ENCODE assay signal across 23 mouse cellular contexts in the genomic region with DNA sequence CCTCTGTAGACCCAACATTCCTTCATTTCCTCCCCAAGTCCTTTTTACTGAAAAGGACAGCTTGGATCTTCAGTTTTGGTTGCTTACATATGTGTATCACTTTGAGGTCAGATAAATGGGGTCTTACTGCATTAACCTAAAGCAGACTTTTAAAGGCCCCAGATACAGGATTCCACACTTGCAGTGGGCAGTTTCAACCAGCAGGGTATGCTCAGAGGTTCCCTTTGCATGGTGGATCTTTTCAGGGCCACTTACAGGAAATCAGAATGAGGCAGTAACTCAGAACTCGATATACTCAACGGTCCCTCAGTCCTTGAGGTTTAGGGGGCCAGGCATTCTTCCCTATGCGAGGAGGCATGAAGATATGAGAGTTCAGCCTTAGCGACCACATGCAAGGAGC.
DNase-seq lines count a peak whose midpoint lies in the region; ATAC-seq and TF ChIP-seq lines count a peak whose summit lies in the region.
"Had no signal": no experiment of that assay in that cellular context is flagged by ENCODE, and none has a peak within 500 bp of the region (broad histone marks: within the 10 kb centered on the region; RNA-seq: fewer than 3 reads in every experiment).

No protein-coding gene starts in this region.

- no peak for DNase-seq in heart, postnatal 0 days (ENCODE audit: low spot score)
- DNase-seq in lung, postnatal 0 days (ENCODE audit: low spot score) = no peak
- no peak for DNase-seq in lung, adult 2 months
- DNase-seq in brain, embryonic 14.5 days (ENCODE audit: low read depth) = no peak
- DNase-seq in stomach, postnatal 0 days (ENCODE audit: low spot score) = no peak
- no peak for DNase-seq in cerebellum, adult 9-10 months
- DNase-seq: B cell, adult 2 months; cerebellum, adult 9-11 months; heart, postnatal 36 days; kidney, adult 2 months; kidney, postnatal 14 days; midbrain, embryonic 14.5 days; right cerebral cortex, postnatal 25 days had no signal

- WGBS in heart, postnatal 0 days = 69% methylated on average over 4 of the region's 4 CpGs
- WGBS in heart, embryonic 12.5 days = 68% methylated on average over 4 of the region's 4 CpGs
- 66% methylated on average over 4 of the region's 4 CpGs for WGBS in lung, postnatal 0 days
- WGBS in lung, adult 2 months = 78% methylated on average over 4 of the region's 4 CpGs
- 82% methylated on average over 4 of the region's 4 CpGs for WGBS in stomach, postnatal 0 days

- no peak overlapping the region for H3K4me3 ChIP-seq in heart, postnatal 0 days (ENCODE audit: low read depth, low read length)
- no peak overlapping the region for H3K4me3 ChIP-seq in heart, embryonic 12.5 days
- no peak overlapping the region for H3K4me3 ChIP-seq in lung, postnatal 0 days (ENCODE audit: low read depth, low read length)
- no peak overlapping the region for H3K4me3 ChIP-seq in lung, adult 2 months (replicated peaks; ENCODE audit: extremely low read depth, low read depth, low read length)
- no peak overlapping the region for H3K4me3 ChIP-seq in stomach, postnatal 0 days (ENCODE audit: low read depth, low read length)
- H3K4me3 ChIP-seq: embryonic facial prominence, embryonic 13.5 days; heart, embryonic 13.5 days; limb, embryonic 12.5 days; liver, embryonic 12.5 days; lung, embryonic 15.5 days; myocyte; stomach, embryonic 15.5 days had no signal

- no peaks in the 10 kb centered on the region for H3K36me3 ChIP-seq in heart, postnatal 0 days (replicated peaks; ENCODE audit: control insufficient read depth, insufficient read depth, low read length)
- H3K36me3 ChIP-seq in heart, embryonic 12.5 days = no peaks in the 10 kb centered on the region
- no peaks in the 10 kb centered on the region for H3K36me3 ChIP-seq in lung, postnatal 0 days (ENCODE audit: insufficient read depth, low read length)
- H3K36me3 ChIP-seq in stomach, postnatal 0 days (ENCODE audit: control insufficient read depth, insufficient read depth, low read length) = no peaks in the 10 kb centered on the region
- H3K36me3 ChIP-seq: embryonic facial prominence, embryonic 13.5 days; heart, embryonic 13.5 days; limb, embryonic 12.5 days; liver, embryonic 12.5 days; lung, embryonic 15.5 days; stomach, embryonic 15.5 days had no signal

- TF ChIP-seq CTCF in heart, postnatal 0 days (IDR thresholded peaks at IDR 0.05; ENCODE audit: low read depth) = peak; percentile 37
- peak; percentile 43 for TF ChIP-seq CTCF in lung, postnatal 0 days (IDR thresholded peaks at IDR 0.05)
- TF ChIP-seq CTCF in lung, adult 2 months (IDR thresholded peaks at IDR 0.05; ENCODE audit: insufficient read depth, low read length) = no peak
- peak; percentile 15; the same call in 1 of the 2 replicates for TF ChIP-seq CTCF in brain, embryonic 14.5 days (IDR thresholded peaks at IDR 0.05; ENCODE audit: borderline replicate concordance, extremely low read depth, insufficient read depth, insufficient read length)
- TF ChIP-seq CTCF in stomach, postnatal 0 days (IDR thresholded peaks at IDR 0.05; ENCODE audit: low read depth) = peak; percentile 34

- no peak for TF ChIP-seq EP300 in heart, postnatal 0 days (IDR thresholded peaks at IDR 0.05; ENCODE audit: low read depth)
- TF ChIP-seq EP300 in lung, postnatal 0 days (IDR thresholded peaks at IDR 0.05) = no peak
- no peak for TF ChIP-seq EP300 in stomach, postnatal 0 days (optimal IDR thresholded peaks at IDR 0.05)

- no peak overlapping the region for H3K4me2 ChIP-seq in heart, postnatal 0 days (ENCODE audit: low read depth, low read length)
- H3K4me2 ChIP-seq in heart, embryonic 12.5 days = no peak overlapping the region
- H3K4me2 ChIP-seq in lung, postnatal 0 days (replicated peaks; ENCODE audit: low read depth, low read length) = no peak overlapping the region
- no peak overlapping the region for H3K4me2 ChIP-seq in stomach, postnatal 0 days (replicated peaks; ENCODE audit: low read depth)
- H3K4me2 ChIP-seq: embryonic facial prominence, embryonic 13.5 days; heart, embryonic 13.5 days; limb, embryonic 12.5 days; liver, embryonic 12.5 days; lung, embryonic 15.5 days; stomach, embryonic 15.5 days had no signal

- no peak overlapping the region for H3K27ac ChIP-seq in heart, postnatal 0 days (ENCODE audit: low read depth)
- H3K27ac ChIP-seq in heart, embryonic 12.5 days (ENCODE audit: poor library complexity, severe bottlenecking) = no peak overlapping the region
- no peak overlapping the region for H3K27ac ChIP-seq in lung, postnatal 0 days (ENCODE audit: low read length)
- H3K27ac ChIP-seq in stomach, postnatal 0 days (replicated peaks) = no peak overlapping the region
- H3K27ac ChIP-seq: embryonic facial prominence, embryonic 13.5 days; heart, embryonic 13.5 days; limb, embryonic 12.5 days; liver, embryonic 12.5 days; lung, embryonic 15.5 days; stomach, embryonic 15.5 days had no signal

- H3K27me3 ChIP-seq in heart, postnatal 0 days (ENCODE audit: control insufficient read depth, insufficient read depth, low read length) = no peaks in the 10 kb centered on the region
- no peaks in the 10 kb centered on the region for H3K27me3 ChIP-seq in heart, embryonic 12.5 days (replicated peaks)
- no peaks in the 10 kb centered on the region for H3K27me3 ChIP-seq in lung, postnatal 0 days (replicated peaks; ENCODE audit: insufficient read depth, low read length)
- no peaks in the 10 kb centered on the region for H3K27me3 ChIP-seq in stomach, postnatal 0 days (ENCODE audit: control insufficient read depth, insufficient read depth, low read length)
- H3K27me3 ChIP-seq: embryonic facial prominence, embryonic 13.5 days; heart, embryonic 13.5 days; limb, embryonic 12.5 days; liver, embryonic 12.5 days; lung, embryonic 15.5 days; stomach, embryonic 15.5 days had no signal

- no peak for TF ChIP-seq POLR2A in lung, adult 2 months (IDR thresholded peaks at IDR 0.05; ENCODE audit: borderline replicate concordance, extremely low read depth, low read depth, low read length)
- TF ChIP-seq POLR2A in brain, embryonic 14.5 days (IDR thresholded peaks at IDR 0.05; ENCODE audit: borderline replicate concordance, extremely low read depth, insufficient read depth, insufficient read length, poor library complexity, severe bottlenecking) = no peak

- H3K4me1 ChIP-seq in heart, postnatal 0 days (ENCODE audit: control insufficient read depth, insufficient read depth) = no peaks in the 10 kb centered on the region
- H3K4me1 ChIP-seq in heart, embryonic 12.5 days (replicated peaks) = no peaks in the 10 kb centered on the region
- H3K4me1 ChIP-seq in lung, postnatal 0 days (ENCODE audit: insufficient read depth, low read depth, low read length) = no peaks in the 10 kb centered on the region
- no peaks in the 10 kb centered on the region for H3K4me1 ChIP-seq in lung, adult 2 months (ENCODE audit: control insufficient read depth, insufficient read depth, low read length)
- H3K4me1 ChIP-seq in stomach, postnatal 0 days (replicated peaks; ENCODE audit: control insufficient read depth, insufficient read depth) = no peaks in the 10 kb centered on the region
- H3K4me1 ChIP-seq: embryonic facial prominence, embryonic 13.5 days; heart, embryonic 13.5 days; limb, embryonic 12.5 days; liver, embryonic 12.5 days; lung, embryonic 15.5 days; stomach, embryonic 15.5 days had no signal

- H3K9ac ChIP-seq in heart, postnatal 0 days (replicated peaks; ENCODE audit: low read depth, low read length) = no peak overlapping the region
- H3K9ac ChIP-seq in heart, embryonic 12.5 days = no peak overlapping the region
- no peak overlapping the region for H3K9ac ChIP-seq in lung, postnatal 0 days (replicated peaks; ENCODE audit: low read depth)
- no peak overlapping the region for H3K9ac ChIP-seq in stomach, postnatal 0 days (ENCODE audit: low read length)
- H3K9ac ChIP-seq: embryonic facial prominence, embryonic 13.5 days; heart, embryonic 13.5 days; limb, embryonic 12.5 days; liver, embryonic 12.5 days; lung, embryonic 15.5 days; stomach, embryonic 15.5 days had no signal

- ATAC-seq in heart, postnatal 0 days (ENCODE audit: insufficient read depth, low read depth) = no peak
- ATAC-seq in heart, embryonic 12.5 days (ENCODE audit: insufficient number of reproducible peaks, low FRiP score) = no peak
- no peak for ATAC-seq in lung, postnatal 0 days
- no peak for ATAC-seq in stomach, postnatal 0 days (ENCODE audit: low FRiP score, low TSS enrichment)
- no peak for ATAC-seq in CD4-positive, CD25-positive, alpha-beta regulatory T cell, adult 4 months
- ATAC-seq: hindbrain, embryonic 16.5 days; liver, embryonic 12.5 days had no signal

- H3K9me3 ChIP-seq in heart, postnatal 0 days (replicated peaks; ENCODE audit: control insufficient read depth, low read length) = no peaks in the 10 kb centered on the region
- peaks cover 5% of the 10 kb centered on the region; the same call in 1 of the 2 replicates for H3K9me3 ChIP-seq in heart, embryonic 12.5 days (replicated peaks)
- no peaks in the 10 kb centered on the region for H3K9me3 ChIP-seq in lung, postnatal 0 days (ENCODE audit: low read length)
- no peaks in the 10 kb centered on the region for H3K9me3 ChIP-seq in stomach, postnatal 0 days (ENCODE audit: control insufficient read depth, low read length)
- H3K9me3 ChIP-seq: embryonic facial prominence, embryonic 13.5 days; heart, embryonic 13.5 days; limb, embryonic 12.5 days; liver, embryonic 12.5 days; lung, embryonic 15.5 days; stomach, embryonic 15.5 days had no signal
